Mouse (Mus musculus) hematopoietic stem cell, adult 5-6 weeks (primary cell): Measurements from ENCODE around the gene Arfgap3. TPM values are rescaled to one million over a fixed set of nuclear protein-coding genes. Genes with fewer than 3 reads are reported as not detected.
"Not testable (repeated sequence)": the region's sequence is repeated elsewhere in the genome, so short reads cannot be mapped to it uniquely, and the experiment has no call there.

ENCODE experiments used
- ATAC-seq, 2 experiments: fragments of 125-278 bp in 1 of 2; replicated peaks in 1 of 2; 2 replicates each; pipeline ENCODE4 v1.8.0; 2016 to 2017; ENCODE audit warnings: inconsistent platforms in 2 of 2, mild to moderate bottlenecking in 2 of 2, moderate number of reproducible peaks in 2 of 2, low read depth in 1 of 2, moderate TSS enrichment in 1 of 2; ENCODE audit not compliant: low FRiP score in 2 of 2, poor library complexity in 2 of 2, severe bottlenecking in 2 of 2, insufficient read depth in 1 of 2, low TSS enrichment in 1 of 2
- total RNA-seq: library from RNA; stranded (forward); fragments of 172-1452, 232-1000 nt; gene quantifications from 2 replicates; pipeline ENCODE4 v1.2.3, GENCODE M21; 2017

The Arfgap3 gene
- total RNA-seq, 1 experiment from 2014 or later: 13.0 TPM

GRCm38 (mm10) chr15:83274237-83274636 lies 75.8 kb downstream of the Arfgap3 start:
- not testable (repeated sequence) for ATAC-seq

- no peak for ATAC-seq
These were observed 77.0 kb downstream of the Arfgap3 start for GRCm38 (mm10) chr15:83273017-83273416.

- ATAC-seq: not testable (repeated sequence)
These were observed 78.8 kb downstream of the Arfgap3 start for GRCm38 (mm10) chr15:83271221-83271620.

GRCm38 (mm10) chr15:83269985-83270384 lies 80.1 kb downstream of the Arfgap3 start:
- ATAC-seq: not testable (repeated sequence)

- ATAC-seq: not testable (repeated sequence)
These were observed 81.6 kb downstream of the Arfgap3 start for GRCm38 (mm10) chr15:83268428-83268827.

GRCm38 (mm10) chr15:83265269-83265668 lies 84.8 kb downstream of the Arfgap3 start:
- no peak for ATAC-seq

- no peak for ATAC-seq
These were observed 86.6 kb downstream of the Arfgap3 start for GRCm38 (mm10) chr15:83263405-83263804.

- ATAC-seq: no peak
These were observed 92.1 kb downstream of the Arfgap3 start for GRCm38 (mm10) chr15:83257906-83258305.

GRCm38 (mm10) chr15:83256491-83256890 lies 93.6 kb downstream of the Arfgap3 start:
- ATAC-seq: peak; percentile 32 to 37; a peak in 3 of 4 replicates

GRCm38 (mm10) chr15:83255944-83256343 lies 94.1 kb downstream of the Arfgap3 start:
- no peak for ATAC-seq

GRCm38 (mm10) chr15:83255191-83255782 lies 94.8 kb downstream of the Arfgap3 start:
- ATAC-seq: no peak

- ATAC-seq: no peak
These were observed 95.5 kb downstream of the Arfgap3 start for GRCm38 (mm10) chr15:83254372-83255070.

GRCm38 (mm10) chr15:83252060-83252459 lies 98.0 kb downstream of the Arfgap3 start:
- no peak for ATAC-seq

- ATAC-seq: no peak
These were observed 98.7 kb downstream of the Arfgap3 start, which contains the start of gene A4galt for GRCm38 (mm10) chr15:83251176-83252004. Gene A4galt, minus strand, starts transcription at chr15:83251774.

GRCm38 (mm10) chr15:83250651-83251175 lies 99.3 kb downstream of the Arfgap3 start:
- ATAC-seq: no peak
